Mouse (Mus musculus) left cerebral cortex, postnatal 10 days (tissue): ENCODE measurements around the gene Higd1a. TPM values are rescaled to one million over a fixed set of nuclear protein-coding genes. Genes with fewer than 3 reads are reported as not detected.

Experiments used
- DNase-seq, 2 experiments: peaks; one replicate each; pipeline ENCODE4 v3.0.0; 2021 to 2022; ENCODE audit warnings: low spot score in 2 of 2, mixed read lengths in 1 of 2; ENCODE audit errors: extremely low spot score in 1 of 2
- intact Hi-C: fragments of 180-260 bp; cut with DNase I; formaldehyde crosslinking; loops from one replicate; pipeline ENCODE4 v1.15.1; 2025
- total RNA-seq, 2 experiments: library from RNA; stranded (reverse); gene quantifications; 2 replicates each; pipeline ENCODE4 v1.2.3; 2021

Gene Higd1a
- total RNA-seq, 2 experiments from 2014 or later: 97.0 to 99.0 TPM

DNA sequence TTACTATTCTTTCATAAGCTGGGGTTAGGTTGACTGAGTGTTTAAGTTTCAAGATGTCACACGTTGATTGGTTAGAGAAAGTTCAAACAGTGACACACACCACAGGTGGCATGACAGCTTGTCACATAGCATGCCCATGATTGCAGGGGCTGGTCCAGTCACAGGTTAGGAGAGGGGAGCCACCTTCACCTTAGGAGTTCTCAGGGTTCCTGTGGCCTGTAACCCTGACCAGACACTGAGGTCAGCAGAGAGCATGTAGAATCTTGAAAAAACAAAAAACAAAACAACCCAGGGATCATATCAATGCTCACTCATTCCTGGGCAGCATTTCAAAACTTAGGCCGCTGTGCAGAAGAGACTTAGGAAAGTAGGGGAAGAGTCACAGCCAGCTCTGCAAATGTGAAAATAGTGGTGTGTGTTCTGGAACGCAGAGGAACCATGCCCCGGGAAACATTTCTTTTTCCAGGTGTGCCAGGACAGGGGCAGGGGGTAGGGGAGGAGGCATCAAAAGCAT is 31.8 kb upstream of the Higd1a start:
- intact Hi-C loops: no loop called here
- DNase-seq: no peak

GRCm38 (mm10) chr9:121882015-121882457 is 23.9 kb upstream of the Higd1a start:
- no peak for DNase-seq
- intact Hi-C loops: no loop called here

GRCm38 (mm10) chr9:121881301-121881700 is 23.1 kb upstream of the Higd1a start:
- DNase-seq: no peak
- intact Hi-C loops: no loop called here

- intact Hi-C loops: no loop called here
These were observed 22.7 kb upstream of the Higd1a start for GRCm38 (mm10) chr9:121880840-121881239.

GRCm38 (mm10) chr9:121877052-121877740 is 19.0 kb upstream of the Higd1a start:
- intact Hi-C loops: loop anchor here (5.0 kb wide), 2 partner anchors 35 to 110 kb away; no protein-coding TSS in a partner anchor
- DNase-seq: peak; percentile 55 to 61

More at GRCm38 (mm10) chr9:121880840-121881239, 22.7 kb upstream of the Higd1a start:
- peak; percentile 51 to 83 for DNase-seq

DNA sequence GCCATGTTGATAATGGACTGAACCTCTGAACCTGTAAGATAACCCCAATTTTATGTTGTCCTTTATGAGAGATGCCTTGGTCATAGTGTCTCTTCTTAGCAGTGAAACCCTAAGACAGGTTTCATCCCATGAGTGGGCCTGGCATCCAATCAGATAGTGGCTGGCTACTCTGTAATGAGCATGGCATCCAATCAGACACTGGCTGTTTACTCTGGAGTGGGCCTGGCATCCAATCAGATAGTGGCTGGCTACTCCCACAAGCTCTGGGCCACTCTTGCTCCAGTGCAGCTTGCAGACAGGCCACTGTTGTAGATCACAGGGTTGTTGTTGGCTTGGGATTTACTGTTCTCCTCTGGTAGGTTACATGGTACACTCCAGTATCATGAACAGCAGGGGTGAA is 15.4 kb upstream of the Higd1a start:
- intact Hi-C loops: no loop called here
- no peak for DNase-seq

DNA sequence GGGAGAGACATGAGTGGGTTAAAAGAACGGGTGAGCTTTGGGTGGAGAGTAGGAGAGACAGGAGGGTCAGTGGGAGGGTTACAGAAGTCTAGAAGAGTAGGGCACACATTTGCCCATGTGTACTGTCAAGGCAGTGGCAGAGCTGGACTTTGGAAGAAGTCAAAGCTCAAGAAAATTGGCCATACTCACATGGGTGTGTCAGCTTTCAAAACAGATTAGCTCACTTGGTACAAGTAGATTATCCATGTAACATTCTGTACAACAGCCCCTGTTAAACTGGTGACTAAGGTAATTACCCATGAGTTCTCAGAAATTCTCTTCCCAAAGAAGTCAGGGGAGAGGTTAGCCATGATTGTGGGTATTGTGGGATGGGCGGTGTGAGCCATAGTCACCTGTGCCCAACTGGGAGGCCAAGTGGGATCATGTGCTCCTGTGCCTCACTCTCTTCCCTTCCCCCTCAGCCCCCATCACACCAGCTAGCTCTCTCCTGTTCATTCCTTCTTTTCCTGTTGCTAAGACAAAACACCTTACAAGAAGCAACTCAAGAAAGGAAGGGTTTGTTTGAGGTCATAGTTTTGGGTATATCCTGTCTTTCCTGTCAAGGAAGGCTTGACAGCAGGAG is 14.0 kb upstream of the Higd1a start:
- intact Hi-C loops: no loop called here
- no peak for DNase-seq

DNA sequence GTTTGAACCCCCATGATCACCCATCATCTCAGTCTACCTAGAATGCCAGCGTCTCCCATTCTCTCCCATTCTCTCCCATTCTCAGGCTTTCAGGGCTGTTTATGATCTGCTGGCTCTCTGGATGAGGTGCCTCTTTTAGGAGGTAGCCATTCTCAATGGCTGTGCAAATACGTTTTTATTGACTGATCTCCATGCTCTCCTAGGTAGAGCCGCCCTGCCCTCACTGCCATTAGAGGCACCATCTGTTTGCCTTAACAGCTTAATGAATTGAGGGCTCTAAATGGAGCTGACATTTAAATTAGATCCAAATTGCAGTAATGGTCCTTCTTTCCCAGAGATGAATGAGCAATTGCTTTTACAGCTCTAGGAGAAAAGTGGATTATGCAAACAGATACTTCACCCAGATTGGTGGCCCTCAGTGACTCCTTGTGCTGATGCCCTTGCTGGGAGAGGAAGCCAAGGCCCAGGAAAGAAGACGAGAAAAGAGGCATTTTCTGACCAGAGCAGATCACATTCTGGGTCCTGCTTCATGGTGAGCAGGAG is 11.9 kb upstream of the Higd1a start:
- intact Hi-C loops: no loop called here
- DNase-seq: no peak

DNA sequence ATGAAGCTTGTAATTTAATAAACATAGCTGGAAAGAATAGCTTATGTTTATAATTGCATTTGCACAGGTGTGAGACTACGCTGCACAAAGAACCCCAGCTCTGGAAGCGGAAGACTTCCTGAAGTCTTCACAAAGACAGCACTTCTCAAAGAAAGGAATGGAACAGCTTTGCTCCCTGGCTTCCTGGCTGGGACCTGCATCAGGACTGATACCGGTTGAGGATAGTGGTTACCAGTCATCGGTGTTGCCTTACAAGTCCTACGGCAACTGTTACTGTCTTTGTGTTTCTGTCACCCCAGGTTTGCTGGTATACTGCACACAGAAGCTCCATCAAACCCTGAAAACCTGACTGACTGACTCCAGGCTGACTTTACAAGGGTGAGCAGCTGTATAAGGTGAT is 11.3 kb upstream of the Higd1a start:
- no peak for DNase-seq
- intact Hi-C loops: no loop called here

DNA sequence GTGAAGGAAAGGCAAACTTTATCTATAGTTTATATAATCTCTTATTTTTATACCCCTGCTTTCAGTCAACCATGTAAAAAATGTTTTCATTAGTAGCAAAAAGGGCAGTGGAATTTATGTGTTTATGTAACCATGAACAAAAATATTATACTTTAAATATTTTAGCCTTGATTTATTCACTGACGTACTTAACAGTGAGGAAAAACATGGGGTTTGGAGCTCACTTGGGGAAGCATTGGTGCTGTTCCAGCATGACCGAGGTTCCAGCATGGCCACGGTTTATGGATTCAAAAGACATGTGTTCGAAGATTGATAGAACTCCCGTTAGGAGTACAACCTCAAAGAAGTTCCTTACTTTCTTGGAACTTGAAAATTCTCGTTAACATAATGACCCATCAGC is 10.1 kb upstream of the Higd1a start:
- intact Hi-C loops: no loop called here
- DNase-seq: no peak

- intact Hi-C loops: no loop called here
- no peak for DNase-seq
These were observed 9.5 kb upstream of the Higd1a start for GRCm38 (mm10) chr9:121867632-121868031.

DNA sequence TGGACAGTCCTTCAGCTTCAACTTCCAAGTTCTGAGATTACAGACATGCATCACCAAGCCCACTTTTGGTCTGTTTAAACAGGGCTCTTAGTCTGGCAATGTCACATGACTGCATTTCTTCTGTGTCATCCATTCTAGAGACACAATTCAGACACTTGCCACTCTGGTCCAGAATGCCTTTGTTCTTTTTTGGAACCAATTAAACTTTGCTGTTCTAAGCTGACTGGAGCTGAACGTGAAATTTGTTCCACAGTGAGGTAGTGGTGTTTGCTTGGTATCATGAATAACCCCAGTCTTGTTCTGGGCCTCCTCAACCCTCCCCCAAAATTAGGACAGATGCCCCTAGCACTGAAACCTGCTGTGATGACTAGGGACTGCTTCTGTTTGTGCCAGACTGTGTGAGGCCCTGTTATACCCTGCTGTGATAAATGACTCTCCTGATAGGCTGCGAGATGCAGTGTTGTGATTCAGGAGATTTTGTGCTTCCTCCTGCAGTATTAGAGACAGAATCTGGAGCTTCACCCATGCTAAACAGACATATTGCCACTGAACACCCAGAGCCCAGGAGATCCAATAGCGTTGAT is 7.4 kb upstream of the Higd1a start:
- DNase-seq: no peak
- intact Hi-C loops: no loop called here

DNA sequence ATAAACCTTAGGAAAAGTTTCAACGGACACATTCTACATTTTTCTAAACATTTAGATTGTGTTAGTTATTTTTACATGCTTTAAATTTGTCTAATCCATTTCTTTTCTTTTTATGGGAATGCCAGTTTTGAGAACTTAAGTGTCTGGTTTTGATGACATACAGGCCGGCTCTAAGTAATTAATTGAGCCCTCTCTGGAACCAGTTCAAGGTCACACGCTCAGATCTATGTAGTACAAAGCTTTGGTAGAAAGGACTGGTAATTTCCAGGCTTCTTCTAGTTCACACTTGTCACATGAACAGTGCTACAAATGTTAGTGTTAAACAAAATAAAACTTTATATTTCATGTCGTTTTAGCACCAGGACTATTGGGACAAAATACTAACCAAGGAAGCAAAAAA is 6.7 kb upstream of the Higd1a start:
- intact Hi-C loops: no loop called here
- no peak for DNase-seq

- intact Hi-C loops: no loop called here
- no peak for DNase-seq
These were observed 2.8 kb upstream of the Higd1a start for GRCm38 (mm10) chr9:121860921-121861320.

DNA sequence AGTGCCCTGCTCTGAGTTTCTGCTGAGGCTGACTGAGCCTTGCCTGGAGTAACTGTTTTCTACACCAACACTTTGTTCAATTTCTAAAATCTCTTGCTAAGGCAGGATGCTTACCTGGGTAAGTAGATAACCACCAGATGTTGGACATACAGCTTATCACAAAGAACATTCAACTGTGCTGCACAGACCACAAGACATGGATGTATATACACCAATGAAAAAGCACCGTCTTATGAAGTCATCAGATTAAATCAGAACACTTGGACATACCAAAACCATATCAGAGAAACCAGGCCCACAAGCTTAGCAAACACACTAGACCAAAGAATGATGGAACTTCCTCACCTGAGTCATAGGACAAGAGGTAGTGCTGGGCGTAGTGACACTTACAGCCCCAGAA is 1.2 kb upstream of the Higd1a start:
- intact Hi-C loops: loop anchor here (5.0 kb wide), 1 partner anchor 123 kb away; no protein-coding TSS in a partner anchor
- DNase-seq: no peak

DNA sequence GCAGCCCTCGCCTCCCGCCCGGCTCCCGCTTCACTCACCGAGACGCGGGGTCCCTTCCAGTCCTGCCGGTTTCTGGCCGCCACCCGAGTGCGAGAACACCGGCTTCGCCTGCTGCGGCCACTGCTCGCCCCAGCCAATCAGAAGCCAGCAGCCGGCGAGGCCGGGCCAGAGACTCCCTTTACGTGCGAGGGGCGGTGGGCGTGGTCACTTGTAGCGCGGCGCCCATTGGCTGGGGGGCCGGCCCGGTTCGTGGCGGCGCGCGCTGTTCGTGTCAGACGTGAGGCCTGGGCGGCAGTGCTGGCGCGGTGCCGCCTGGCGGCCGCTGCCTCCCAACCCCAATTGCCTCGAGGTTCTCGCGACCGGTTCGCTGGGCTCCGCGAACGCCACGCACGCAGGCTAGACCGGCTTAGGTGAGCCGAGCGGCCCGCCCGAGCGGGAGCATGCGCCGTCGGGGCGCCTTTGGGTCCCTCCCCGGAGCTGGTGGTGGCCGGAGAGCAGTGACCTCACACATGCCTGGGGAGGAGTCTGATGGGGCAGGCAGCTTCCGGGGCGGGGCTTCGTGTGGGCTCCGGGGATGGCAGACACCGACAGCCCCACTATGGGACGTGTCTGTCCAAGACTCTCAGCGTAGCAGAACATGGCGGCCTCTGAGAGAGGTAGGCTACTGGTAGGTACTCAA is 549 bp downstream of the Higd1a start:
- intact Hi-C loops: loop anchor here (5.0 kb wide), 1 partner anchor 125 kb away; no protein-coding TSS in a partner anchor
- DNase-seq: peak; percentile 95 to 99

DNA sequence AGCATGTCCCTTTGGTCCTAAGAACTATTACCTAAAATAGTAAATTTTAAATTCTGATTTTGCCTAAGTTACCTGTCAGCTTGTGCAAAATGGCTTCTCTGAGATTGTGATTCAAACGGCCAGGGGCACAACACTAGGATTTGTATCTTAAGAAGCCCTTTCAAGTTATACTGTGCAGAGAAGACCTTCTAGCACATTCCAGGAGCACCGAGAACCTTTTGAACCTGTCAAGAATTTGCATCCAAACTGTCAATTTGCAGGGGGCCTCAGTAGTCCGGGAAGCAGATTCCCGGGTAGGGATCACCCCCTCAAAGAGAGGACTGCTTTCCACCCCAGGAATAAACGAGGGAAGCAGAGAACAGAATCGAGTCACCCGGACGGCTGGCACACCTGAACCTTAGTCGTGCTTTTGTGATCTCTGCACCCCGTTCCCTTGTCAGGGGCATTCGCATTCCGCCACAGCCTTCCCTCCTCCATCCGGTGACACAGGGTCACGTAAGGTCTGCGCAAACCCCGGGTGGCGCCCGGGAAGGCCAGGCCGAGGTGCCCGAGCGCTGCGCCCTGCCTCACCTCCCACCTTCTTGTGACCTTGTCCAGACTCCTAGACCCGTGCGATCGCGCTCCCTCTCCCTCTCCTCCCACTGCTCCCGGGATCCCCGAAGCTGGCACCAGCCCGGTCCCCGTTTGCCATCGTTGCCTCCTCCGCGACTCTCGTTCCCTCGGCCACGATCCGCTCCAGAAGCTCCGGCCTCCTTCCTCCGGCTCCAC is 1.3 kb downstream of the Higd1a start:
- intact Hi-C loops: loop anchor here (5.0 kb wide), 1 partner anchor 125 kb away; no protein-coding TSS in a partner anchor
- DNase-seq: no peak

DNA sequence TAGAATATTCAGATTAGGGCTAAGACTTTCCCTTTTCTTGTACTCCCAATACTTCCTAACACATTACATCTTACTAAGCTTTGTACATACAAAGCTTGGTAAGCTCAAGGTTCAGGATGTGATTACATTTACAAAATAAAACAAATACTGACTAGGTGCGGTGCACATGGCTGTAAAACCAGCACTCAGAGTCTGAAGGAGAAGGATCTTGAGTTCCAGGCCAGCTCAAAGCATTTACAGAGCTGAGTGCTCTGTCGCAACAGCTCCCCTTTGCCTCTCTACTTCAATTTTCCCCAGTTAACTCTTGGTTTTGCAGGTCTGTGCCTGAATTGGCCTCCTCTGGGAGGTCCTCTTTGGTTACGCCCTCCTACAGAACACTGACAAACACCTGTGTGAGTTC is 3.9 kb downstream of the Higd1a start:
- no peak for DNase-seq
- intact Hi-C loops: no loop called here
